Mouse (Mus musculus): ENCODE measurements around the gene Adcy6. TPM values are rescaled to one million over a fixed set of nuclear protein-coding genes. Genes with fewer than 3 reads are reported as not detected.

Adcy6 gene
- polyA plus RNA-seq, 1 experiment = 89.2 TPM

DNA sequence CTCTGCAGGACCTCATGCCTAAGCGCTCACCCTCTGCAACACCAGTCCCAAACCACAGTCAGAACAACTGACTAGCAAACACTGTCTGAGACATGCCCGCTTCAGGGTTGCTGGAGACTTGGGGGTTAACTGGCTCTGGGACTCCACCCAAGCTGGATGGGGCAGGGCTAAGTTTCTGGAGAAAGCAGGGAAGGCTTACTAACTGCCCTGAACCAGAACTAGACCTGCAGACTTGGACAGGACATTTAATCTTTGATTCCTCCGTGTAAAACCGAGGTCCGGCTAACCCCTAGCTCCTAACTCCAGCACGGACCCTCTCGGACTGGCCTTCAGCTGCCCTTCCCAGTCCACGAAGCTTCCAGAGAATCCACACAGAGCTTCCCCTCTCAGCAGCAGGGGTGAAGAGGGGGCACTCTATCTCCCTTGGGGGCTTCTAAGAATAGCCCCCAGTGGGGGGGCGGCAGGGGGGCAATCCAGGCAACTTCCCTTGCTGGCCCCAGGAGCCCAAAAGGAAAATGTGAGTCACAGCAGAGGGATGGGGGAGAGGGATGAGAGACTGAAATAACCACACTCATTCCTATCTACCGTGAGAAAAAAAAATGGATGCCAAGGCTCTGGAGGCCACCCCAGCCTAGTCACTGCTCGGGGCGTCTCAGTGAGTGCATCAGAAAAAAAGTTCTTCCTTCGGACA, 7.5 kb downstream of the Adcy6 start:
- no peak for TF ChIP-seq CTCF (IDR thresholded peaks at IDR 0.05; ENCODE audit: extremely low read depth, insufficient read length, insufficient replicate concordance, low read depth, low read length)
- TF ChIP-seq POLR2A (IDR thresholded peaks at IDR 0.05; ENCODE audit: low read depth, low read length) = no peak; the same call in 1 of the 2 replicates
- Histone ChIP-seq H3K4me3 (ENCODE audit: low read depth, low read length) (peak overlapping the region; percentile 65), H3K27ac (ENCODE audit: insufficient read depth, low read depth, low read length) (peak overlapping the region; percentile 85), H3K27me3 (ENCODE audit: control insufficient read depth, insufficient read depth, low read length) (no peaks in the 10 kb centered on the region), H3K36me3 (ENCODE audit: control insufficient read depth, insufficient read depth, low read length) (peaks cover 51% of the 10 kb centered on the region), H3K4me1 (ENCODE audit: control insufficient read depth, insufficient read depth, insufficient read length, low read length) (peaks cover 27% of the 10 kb centered on the region)
- 10% methylated on average over 13 of the region's 13 CpGs for whole genome bisulfite sequencing

DNA sequence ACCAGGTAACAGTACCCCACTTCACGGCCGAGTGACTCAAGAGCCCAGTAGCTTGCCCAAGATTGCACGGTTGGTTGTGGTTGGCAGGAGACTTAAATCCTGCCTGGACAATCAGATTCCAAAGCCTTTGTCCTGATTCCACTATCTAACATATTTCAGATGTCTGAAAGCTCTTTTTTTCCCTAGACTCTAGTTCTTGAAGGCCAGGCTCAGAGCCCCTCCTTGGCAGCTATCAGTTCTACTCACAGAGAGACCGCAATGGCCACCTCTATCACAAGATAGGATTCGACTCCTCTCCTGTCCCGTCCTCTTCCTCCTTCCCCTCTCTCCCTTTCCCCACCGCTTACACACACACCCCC, 8.1 kb downstream of the Adcy6 start:
- WGBS = 18% methylated on average over 7 of the region's 7 CpGs

DNA sequence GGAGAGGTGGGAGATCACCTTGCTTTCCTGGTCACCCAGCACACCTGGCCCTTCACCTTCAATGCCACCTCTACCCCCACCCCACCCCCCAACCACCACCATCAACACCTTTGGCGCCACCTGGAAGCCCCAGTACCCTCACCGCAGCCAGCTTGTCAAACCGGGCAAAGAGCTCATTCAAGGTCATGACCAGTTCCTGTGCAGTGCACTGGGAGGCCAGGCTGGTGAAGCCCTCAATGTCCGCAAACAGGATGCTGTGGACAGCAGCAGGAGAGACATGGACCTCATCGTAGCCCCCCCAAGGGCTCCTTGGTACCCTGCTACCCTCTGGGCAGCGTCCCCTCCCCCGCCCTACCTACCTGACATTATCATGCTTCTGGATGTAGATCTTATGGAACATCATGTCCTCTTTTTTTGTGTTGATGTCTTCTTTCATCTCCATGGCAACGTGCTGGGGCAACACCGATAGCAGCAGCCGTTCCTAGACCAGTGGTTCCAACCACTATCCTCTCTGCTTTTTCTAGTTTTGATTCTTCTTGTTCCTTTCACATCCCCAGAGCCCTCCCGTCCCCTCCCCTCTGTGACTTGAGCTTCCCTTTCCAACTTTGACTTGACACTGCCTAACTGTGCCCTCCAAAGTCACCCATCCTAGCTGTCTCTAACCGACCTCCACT, 9.7 kb downstream of the Adcy6 start:
- Histone ChIP-seq H3K27me3 (ENCODE audit: control insufficient read depth, insufficient read depth, low read length) (no peaks in the 10 kb centered on the region), H3K4me3 (ENCODE audit: low read depth, low read length) (no peak overlapping the region), H3K4me1 (ENCODE audit: control insufficient read depth, insufficient read depth, insufficient read length, low read length) (peaks cover 31% of the 10 kb centered on the region), H3K36me3 (ENCODE audit: control insufficient read depth, insufficient read depth, low read length) (peaks cover 71% of the 10 kb centered on the region), H3K27ac (ENCODE audit: insufficient read depth, low read depth, low read length) (no peak overlapping the region)
- TF ChIP-seq CTCF (IDR thresholded peaks at IDR 0.05; ENCODE audit: extremely low read depth, insufficient read length, insufficient replicate concordance, low read depth, low read length) (no peak), POLR2A (IDR thresholded peaks at IDR 0.05; ENCODE audit: low read depth, low read length) (no peak)
- 78% methylated on average over 12 of the region's 12 CpGs for WGBS

More for the DNA sequence above, 8.1 kb downstream of the Adcy6 start:
- Histone ChIP-seq H3K36me3 (ENCODE audit: control insufficient read depth, insufficient read depth, low read length) (peaks cover 56% of the 10 kb centered on the region), H3K4me1 (ENCODE audit: control insufficient read depth, insufficient read depth, insufficient read length, low read length) (peaks cover 27% of the 10 kb centered on the region), H3K4me3 (ENCODE audit: low read depth, low read length) (peak overlapping the region; percentile 65), H3K27ac (ENCODE audit: insufficient read depth, low read depth, low read length) (peak overlapping the region; percentile 85; the same call in 1 of the 2 replicates), H3K27me3 (ENCODE audit: control insufficient read depth, insufficient read depth, low read length) (no peaks in the 10 kb centered on the region)
- TF ChIP-seq POLR2A (IDR thresholded peaks at IDR 0.05; ENCODE audit: low read depth, low read length) (no peak), CTCF (IDR thresholded peaks at IDR 0.05; ENCODE audit: extremely low read depth, insufficient read length, insufficient replicate concordance, low read depth, low read length) (no peak)

GRCm38 (mm10) chr15:98596609-98597008, 13.3 kb downstream of the Adcy6 start:
- 81% methylated on average over 14 of the region's 14 CpGs for WGBS
- Histone ChIP-seq H3K4me3 (ENCODE audit: low read depth, low read length) (no peak overlapping the region), H3K4me1 (ENCODE audit: control insufficient read depth, insufficient read depth, insufficient read length, low read length) (peaks cover 21% of the 10 kb centered on the region), H3K27ac (ENCODE audit: insufficient read depth, low read depth, low read length) (no peak overlapping the region), H3K36me3 (ENCODE audit: control insufficient read depth, insufficient read depth, low read length) (peaks cover 89% of the 10 kb centered on the region), H3K27me3 (ENCODE audit: control insufficient read depth, insufficient read depth, low read length) (no peaks in the 10 kb centered on the region)
- no peak for TF ChIP-seq POLR2A (IDR thresholded peaks at IDR 0.05; ENCODE audit: low read depth, low read length)
- no peak for TF ChIP-seq CTCF (IDR thresholded peaks at IDR 0.05; ENCODE audit: extremely low read depth, insufficient read length, insufficient replicate concordance, low read depth, low read length)

DNA sequence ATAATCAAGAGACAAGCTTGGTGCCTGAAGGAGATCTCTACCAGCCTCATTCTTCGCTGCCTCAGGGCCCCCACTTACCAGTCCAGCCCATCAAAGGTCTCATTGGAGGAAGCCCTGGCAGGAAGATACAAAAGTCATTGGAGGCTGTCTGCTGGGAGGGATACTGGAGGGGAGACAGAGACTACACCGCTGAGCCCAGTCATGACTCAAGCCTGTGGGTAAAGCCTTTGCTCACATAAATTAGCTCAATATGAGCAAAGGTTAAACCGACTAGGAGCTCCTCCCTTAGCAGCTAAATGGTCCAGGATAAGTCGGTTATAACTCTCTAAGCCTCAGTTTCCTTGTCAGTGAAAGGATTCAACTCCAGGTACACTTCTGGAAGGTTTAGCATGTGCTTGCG, 14.8 kb downstream of the Adcy6 start:
- Histone ChIP-seq H3K4me3 (ENCODE audit: low read depth, low read length) (no peak overlapping the region), H3K27me3 (ENCODE audit: control insufficient read depth, insufficient read depth, low read length) (no peaks in the 10 kb centered on the region), H3K36me3 (ENCODE audit: control insufficient read depth, insufficient read depth, low read length) (peaks cover 81% of the 10 kb centered on the region), H3K4me1 (ENCODE audit: control insufficient read depth, insufficient read depth, insufficient read length, low read length) (peaks cover 18% of the 10 kb centered on the region), H3K27ac (ENCODE audit: insufficient read depth, low read depth, low read length) (peak overlapping the region; percentile 72)
- 51% methylated on average over 5 of the region's 5 CpGs for WGBS
- TF ChIP-seq CTCF (IDR thresholded peaks at IDR 0.05; ENCODE audit: extremely low read depth, insufficient read length, insufficient replicate concordance, low read depth, low read length) (no peak), POLR2A (IDR thresholded peaks at IDR 0.05; ENCODE audit: low read depth, low read length) (no peak)

DNA sequence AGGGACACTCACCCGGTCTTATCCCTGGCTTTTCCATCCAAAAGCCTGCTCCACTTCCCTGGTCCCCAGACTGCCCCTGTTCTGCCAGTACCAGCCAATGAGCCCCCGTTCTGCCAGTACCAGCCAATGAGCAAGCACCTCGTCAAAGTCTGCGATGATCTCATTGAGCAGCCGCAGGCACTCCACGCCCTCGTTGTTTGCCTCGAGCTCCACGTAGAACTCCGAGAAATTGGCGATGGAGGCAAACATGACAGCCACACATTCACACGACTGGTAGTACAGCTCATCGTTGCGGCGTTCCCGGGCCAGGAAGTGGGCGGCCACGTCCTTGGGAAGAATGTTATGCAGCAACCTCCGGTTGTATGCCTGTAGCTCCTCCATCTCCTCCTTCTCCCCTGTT, 15.7 kb downstream of the Adcy6 start:
- Histone ChIP-seq H3K27ac (ENCODE audit: insufficient read depth, low read depth, low read length) (no peak overlapping the region), H3K4me3 (ENCODE audit: low read depth, low read length) (no peak overlapping the region), H3K4me1 (ENCODE audit: control insufficient read depth, insufficient read depth, insufficient read length, low read length) (peaks cover 18% of the 10 kb centered on the region), H3K27me3 (ENCODE audit: control insufficient read depth, insufficient read depth, low read length) (no peaks in the 10 kb centered on the region), H3K36me3 (ENCODE audit: control insufficient read depth, insufficient read depth, low read length) (peaks cover 78% of the 10 kb centered on the region)
- TF ChIP-seq POLR2A (IDR thresholded peaks at IDR 0.05; ENCODE audit: low read depth, low read length) = no peak
- TF ChIP-seq CTCF (IDR thresholded peaks at IDR 0.05; ENCODE audit: extremely low read depth, insufficient read length, insufficient replicate concordance, low read depth, low read length) = no peak
- WGBS = 85% methylated on average over 19 of the region's 19 CpGs

DNA sequence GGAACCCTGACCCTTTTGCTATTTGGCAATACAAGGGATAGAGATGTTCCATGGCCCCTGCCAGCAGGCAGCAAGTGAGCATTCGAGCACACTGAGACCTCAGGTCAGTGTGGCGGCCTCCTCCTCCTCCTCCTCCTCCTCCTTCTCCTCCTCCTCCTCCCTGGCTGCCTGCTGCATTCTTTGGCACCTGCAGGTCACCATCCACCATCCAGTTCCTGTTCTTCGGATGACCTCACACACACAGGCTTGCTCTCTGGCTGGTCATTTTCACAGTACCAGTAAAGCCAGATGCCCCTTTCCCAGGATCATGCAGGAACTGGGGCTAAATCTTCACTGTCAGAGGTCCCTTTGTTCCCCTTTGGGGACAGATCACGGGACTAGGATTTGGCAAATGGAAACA, 18.5 kb downstream of the Adcy6 start:
- Histone ChIP-seq H3K27me3 (ENCODE audit: control insufficient read depth, insufficient read depth, low read length) (no peaks in the 10 kb centered on the region), H3K4me3 (ENCODE audit: low read depth, low read length) (no peak overlapping the region), H3K36me3 (ENCODE audit: control insufficient read depth, insufficient read depth, low read length) (peaks cover 55% of the 10 kb centered on the region), H3K27ac (ENCODE audit: insufficient read depth, low read depth, low read length) (no peak overlapping the region), H3K4me1 (ENCODE audit: control insufficient read depth, insufficient read depth, insufficient read length, low read length) (peaks cover 28% of the 10 kb centered on the region)
- 62% methylated on average over 4 of the region's 4 CpGs for WGBS
- TF ChIP-seq POLR2A (IDR thresholded peaks at IDR 0.05; ENCODE audit: low read depth, low read length) = no peak

Measured in small intestine, adult 2 months (tissue).